Mouse (Mus musculus): ENCODE results near the gene Zfand3.

DNA sequence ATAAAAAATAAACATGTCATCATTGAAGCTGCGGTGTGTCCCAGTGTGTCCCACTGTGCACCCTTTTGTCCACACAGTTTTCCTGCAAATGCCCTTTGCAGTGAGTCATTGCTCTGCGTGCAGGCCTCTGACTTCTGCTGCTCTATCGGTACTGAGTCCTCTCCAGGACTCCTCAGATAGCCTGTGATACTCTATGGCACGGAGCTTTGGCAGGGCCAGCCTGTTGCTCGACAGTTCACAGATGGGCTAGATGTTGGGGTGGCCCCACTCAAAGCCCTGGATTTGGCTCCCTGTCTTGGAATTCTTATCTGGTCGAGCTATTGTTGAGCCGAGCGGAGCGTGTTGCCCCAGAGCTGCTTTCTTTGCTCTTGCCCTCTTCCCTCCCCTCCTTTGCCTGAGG, 160.3 kb downstream of the Zfand3 start:
- TF ChIP-seq POLR2A (IDR thresholded peaks at IDR 0.05; ENCODE audit: low read depth, low read length) (no peak), CTCF (conservative IDR thresholded peaks at IDR 0.05; ENCODE audit: insufficient read depth, insufficient read length, low read depth, low read length) (no peak)

Measured in kidney, adult 2 months (tissue).